Mouse (Mus musculus) left cerebral cortex, adult 2 months (tissue): ENCODE data around the gene Gstt3. TPM values are rescaled to one million over a fixed set of nuclear protein-coding genes. Genes with fewer than 3 reads are reported as not detected.
A peak's percentile ranks its signal among the peaks of the same experiment; 100 is the strongest.

ENCODE experiments used
- DNase-seq, 2 experiments: peaks; one replicate each; pipeline ENCODE4 v3.0.0; 2021 to 2022; ENCODE audit warnings: low spot score in 2 of 2, mixed read lengths in 1 of 2; ENCODE audit errors: extremely low spot score in 1 of 2
- H3K27ac ChIP-seq: fragments of 200-600 bp; 2 replicates; pipeline ENCODE4 v1.8.1; 2022
- H3K4me3 ChIP-seq: fragments of 200-600 bp; 2 replicates; pipeline ENCODE4 v1.8.1; 2022
- CTCF ChIP-seq: fragments of 200-600 bp; IDR thresholded peaks from 2 replicates; pipeline ENCODE4 v1.8.1; 2022; ENCODE audit warnings: antibody characterized with exemption, mild to moderate bottlenecking, moderate library complexity
- intact Hi-C: fragments of 180-260 bp; cut with DNase I; formaldehyde crosslinking; loops from one replicate; pipeline ENCODE4 v1.15.1; 2025
- long read RNA-seq, 2 experiments: library from polyadenylated mRNA; stranded (forward); transcript quantifications; one replicate each; pipeline ENCODE4 v2.0.0; 2021; ENCODE audit warnings: borderline mapping rate in 2 of 2
- total RNA-seq, 2 experiments: library from RNA; stranded (reverse); gene quantifications; 2 replicates each; pipeline ENCODE4 v1.2.3; 2021

Gstt3 gene
- 1 to 10 TPM; 1.7 to 2.8 TPM for total RNA-seq
- long read RNA-seq, experiment 1, partial matches to known transcripts: 0 of 1 reads
- long read RNA-seq, experiment 1, other reads (novel, unspliced or antisense): 0 of 1 reads
- long read RNA-seq, experiment 2, partial matches to known transcripts: 0 of 1 reads
- long read RNA-seq, experiment 2, other reads (novel, unspliced or antisense): 0 of 1 reads

- no peak within 1 kb of the TSS for H3K27ac ChIP-seq
- DNase-seq: no peak
- intact Hi-C loops: no loop called here
- H3K4me3 ChIP-seq: peak within 1 kb of the TSS; percentile 39
- TF ChIP-seq CTCF: no peak
Observed at GRCm38 (mm10) chr10:75780769-75781578, at the start of gene Gstt3, which contains the start of gene Gm20441. Gene Gstt3, minus strand, starts transcription at chr10:75781414. Gene Gm20441, minus strand, starts transcription at chr10:75780954.

- no peak overlapping the region for H3K4me3 ChIP-seq
- no peak overlapping the region for H3K27ac ChIP-seq
- intact Hi-C loops: loop anchor here (5.0 kb wide), 1 partner anchor 33 kb away; the partner anchor contains the start of gene Gstt1
- no peak for TF ChIP-seq CTCF
- no peak for DNase-seq
Observed at GRCm38 (mm10) chr10:75830275-75830670, 49.1 kb upstream of the Gstt3 start.

- intact Hi-C loops: loop anchor here (5.0 kb wide), 1 partner anchor 32 kb away; the partner anchor contains the start of gene Gstt1
- TF ChIP-seq CTCF: no peak
Observed at GRCm38 (mm10) chr10:75829529-75830274, 48.5 kb upstream of the Gstt3 start.

GRCm38 (mm10) chr10:75828500-75828931, 47.3 kb upstream of the Gstt3 start:
- no peak for DNase-seq
- no peak for TF ChIP-seq CTCF
- intact Hi-C loops: no loop called here
- Histone ChIP-seq H3K4me3 (no peak overlapping the region), H3K27ac (0 out of 2 replicates have a peak overlapping the region, but pooled peaks have one; percentile 8)

More at GRCm38 (mm10) chr10:75829529-75830274, 48.5 kb upstream of the Gstt3 start:
- H3K4me3 ChIP-seq: no peak overlapping the region
- DNase-seq: no peak
- H3K27ac ChIP-seq: no peak overlapping the region

- TF ChIP-seq CTCF: no peak
- no peak overlapping the region for H3K27ac ChIP-seq
- DNase-seq: peak in 1 of 2 experiments; percentile 14
- H3K4me3 ChIP-seq: no peak overlapping the region
- intact Hi-C loops: no loop called here
Observed at GRCm38 (mm10) chr10:75827668-75828360, 46.6 kb upstream of the Gstt3 start.

- intact Hi-C loops: no loop called here
- no peak for DNase-seq
- Histone ChIP-seq H3K27ac (no peak overlapping the region), H3K4me3 (no peak overlapping the region)
- no peak for TF ChIP-seq CTCF
Observed at GRCm38 (mm10) chr10:75824530-75824929, 43.3 kb upstream of the Gstt3 start.

GRCm38 (mm10) chr10:75823782-75824181, 42.6 kb upstream of the Gstt3 start:
- H3K27ac ChIP-seq: no peak overlapping the region
- H3K4me3 ChIP-seq: no peak overlapping the region
- intact Hi-C loops: no loop called here
- TF ChIP-seq CTCF: no peak
- no peak for DNase-seq

- no peak within 1 kb of the TSS for H3K4me3 ChIP-seq
- no peak for DNase-seq
- no peak within 1 kb of the TSS for H3K27ac ChIP-seq
- no peak for TF ChIP-seq CTCF
- intact Hi-C loops: no loop called here
Observed at GRCm38 (mm10) chr10:75822443-75822842, 41.2 kb upstream of the Gstt3 start, which contains the start of gene Gstt4. Gene Gstt4, minus strand, starts transcription at chr10:75822543.

GRCm38 (mm10) chr10:75819882-75820281, 38.7 kb upstream of the Gstt3 start:
- DNase-seq: no peak
- no peak overlapping the region for H3K4me3 ChIP-seq
- H3K27ac ChIP-seq: no peak overlapping the region
- TF ChIP-seq CTCF: no peak
- intact Hi-C loops: no loop called here

- intact Hi-C loops: no loop called here
- no peak overlapping the region for H3K27ac ChIP-seq
- peak; percentile 9; the same call in 1 of the 2 replicates for TF ChIP-seq CTCF
Observed at GRCm38 (mm10) chr10:75818641-75819040, 37.4 kb upstream of the Gstt3 start.

GRCm38 (mm10) chr10:75804217-75804616, 23.0 kb upstream of the Gstt3 start:
- TF ChIP-seq CTCF: no peak
- DNase-seq: no peak
- H3K4me3 ChIP-seq: no peak overlapping the region
- intact Hi-C loops: no loop called here
- no peak overlapping the region for H3K27ac ChIP-seq

More at GRCm38 (mm10) chr10:75818641-75819040, 37.4 kb upstream of the Gstt3 start:
- DNase-seq: no peak
- no peak overlapping the region for H3K4me3 ChIP-seq
